Comparison of ENCODE assay signal across 8 mouse cellular contexts in the genomic region with DNA sequence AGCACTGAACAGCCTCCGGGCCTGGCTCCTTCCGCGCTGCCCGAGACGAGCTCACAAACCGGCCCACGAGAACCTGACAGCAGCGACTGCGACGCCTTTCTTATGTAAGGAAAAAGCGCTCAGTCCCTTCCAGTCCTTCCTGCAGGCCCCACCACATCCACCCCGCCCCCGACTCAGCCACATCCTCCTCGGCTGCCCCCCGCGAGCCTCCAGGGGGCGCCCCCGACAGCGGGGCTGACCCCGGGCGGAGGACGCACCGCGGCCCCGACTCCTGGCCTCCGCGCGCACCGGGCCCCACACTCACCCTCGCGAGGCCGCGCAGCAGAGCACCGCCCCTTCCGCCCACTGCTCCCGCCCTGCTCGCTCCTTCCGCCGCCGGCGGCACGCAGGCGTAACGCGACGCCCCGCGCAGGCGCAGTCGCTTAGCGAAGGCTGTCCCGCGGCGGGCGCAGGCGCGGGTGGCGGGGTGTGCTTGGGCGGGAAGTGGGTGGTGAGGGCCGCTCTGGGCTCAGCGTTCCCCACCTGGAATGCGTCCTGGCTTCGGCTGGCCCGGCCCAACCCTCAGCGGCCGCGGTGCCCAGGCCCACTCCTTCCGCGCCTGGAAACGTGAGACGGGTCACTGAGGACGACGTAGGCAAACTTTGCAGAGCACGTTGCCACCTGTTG. TPM values are rescaled to one million over a fixed set of nuclear protein-coding genes. Genes with fewer than 3 reads are reported as not detected.
DNase-seq lines count a peak whose midpoint lies in the region; ATAC-seq and TF ChIP-seq lines count a peak whose summit lies in the region.

A gene (minus strand): TSS at position 328 of the 666 bp plus-strand sequence.

- peak; percentile 76 for TF ChIP-seq CTCF in layer of hippocampus, adult 2 months (conservative IDR thresholded peaks at IDR 0.05)
- TF ChIP-seq CTCF in lung, embryonic 14.5 days (IDR thresholded peaks at IDR 0.05; ENCODE audit: low read depth): peak; percentile 58
- TF ChIP-seq CTCF in olfactory bulb, adult 2 months (IDR thresholded peaks at IDR 0.05; ENCODE audit: insufficient read depth, low read depth, low read length): peak; percentile 6; the same call in 1 of the 2 replicates
- peak; percentile 90; the same call in 1 of the 2 replicates for TF ChIP-seq CTCF in thymus, adult 2 months (IDR thresholded peaks at IDR 0.05; ENCODE audit: borderline replicate concordance, control insufficient read depth, extremely low read depth, insufficient read depth, low read length, poor library complexity)

- H3K9me3 ChIP-seq in forebrain, embryonic 15.5 days: no peaks in the 10 kb centered on the region
- H3K9me3 ChIP-seq in lung, embryonic 14.5 days (ENCODE audit: low read depth, low read length): no peaks in the 10 kb centered on the region

- peak within 1 kb of the TSS; percentile 97 for H3K27ac ChIP-seq in forebrain, embryonic 15.5 days (replicated peaks)
- peak within 1 kb of the TSS; percentile 98 for H3K27ac ChIP-seq in layer of hippocampus, adult 2 months
- H3K27ac ChIP-seq in lung, embryonic 14.5 days (ENCODE audit: low read depth): peak within 1 kb of the TSS; percentile 95
- H3K27ac ChIP-seq in olfactory bulb, adult 2 months (ENCODE audit: insufficient read depth, low read depth, low read length): peak within 1 kb of the TSS; percentile 89
- H3K27ac ChIP-seq in thymus, adult 2 months (ENCODE audit: control insufficient read depth, insufficient read depth, low read length): peak within 1 kb of the TSS; percentile 89

- H3K9ac ChIP-seq in forebrain, embryonic 15.5 days (replicated peaks): peak within 1 kb of the TSS; percentile 83
- peak within 1 kb of the TSS; percentile 85 for H3K9ac ChIP-seq in lung, embryonic 14.5 days

- H3K36me3 ChIP-seq in forebrain, embryonic 15.5 days: no peaks in the 10 kb centered on the region
- H3K36me3 ChIP-seq in lung, embryonic 14.5 days (ENCODE audit: insufficient read depth): no peaks in the 10 kb centered on the region
- no peaks in the 10 kb centered on the region for H3K36me3 ChIP-seq in thymus, adult 2 months (ENCODE audit: control insufficient read depth, insufficient read depth, low read length)

- WGBS in forebrain, embryonic 15.5 days: under 1% methylated on average over 74 of the region's 74 CpGs
- WGBS in lung, embryonic 14.5 days: under 1% methylated on average over 68 of the region's 74 CpGs
- under 1% methylated on average over 73 of the region's 74 CpGs for WGBS in olfactory bulb, adult 2 months
- WGBS in thymus, adult 2 months: under 1% methylated on average over 74 of the region's 74 CpGs

- H3K27me3 ChIP-seq in forebrain, embryonic 15.5 days: no peaks in the 10 kb centered on the region
- H3K27me3 ChIP-seq in lung, embryonic 14.5 days (ENCODE audit: insufficient read depth, low read length): no peaks in the 10 kb centered on the region
- no peaks in the 10 kb centered on the region for H3K27me3 ChIP-seq in thymus, adult 2 months (ENCODE audit: control insufficient read depth, insufficient read depth, low read length)

- peak; percentile 98 for DNase-seq in ES-CJ7 (ENCODE audit: low read depth, low spot score)
- peak; percentile 96 for DNase-seq in cerebellum, adult 11 months
- peak; percentile 97 to 99 for DNase-seq in heart, postnatal 36 days
- peak; percentile 94 to 97 for DNase-seq in layer of hippocampus, adult 2 months (ENCODE audit: low spot score in 2 of 2)
- peak; percentile 99 for DNase-seq in lung, embryonic 14.5 days
- peak; percentile 98 for DNase-seq in thymus, adult 2 months

- peak within 1 kb of the TSS; percentile 67 for H3K4me3 ChIP-seq in forebrain, embryonic 15.5 days
- H3K4me3 ChIP-seq in layer of hippocampus, adult 2 months: peak within 1 kb of the TSS; percentile 67
- peak within 1 kb of the TSS; percentile 53 for H3K4me3 ChIP-seq in lung, embryonic 14.5 days (ENCODE audit: low read depth, low read length)
- peak within 1 kb of the TSS; percentile 75 for H3K4me3 ChIP-seq in olfactory bulb, adult 2 months (ENCODE audit: insufficient read depth, low read depth, low read length)
- peak within 1 kb of the TSS; percentile 81 for H3K4me3 ChIP-seq in thymus, adult 2 months (ENCODE audit: control insufficient read depth, insufficient read depth, low read length)

- intact Hi-C loops in heart, postnatal 36 days (cut with DNase I): loop anchor here (2.0 to 10.0 kb wide), 8 partner anchors 87 to 1060 kb away; a partner anchor contains a TSS

- peak; percentile 97 for ATAC-seq in forebrain, embryonic 15.5 days (replicated peaks)
- ATAC-seq in lung, embryonic 14.5 days (ENCODE audit: insufficient read depth): peak; percentile 96

- peak; percentile 87 for TF ChIP-seq POLR2A in olfactory bulb, adult 2 months (IDR thresholded peaks at IDR 0.05; ENCODE audit: insufficient read depth, low read depth, low read length)
- peak; percentile 97 for TF ChIP-seq POLR2A in thymus, adult 2 months (IDR thresholded peaks at IDR 0.05; ENCODE audit: control insufficient read depth, extremely low read depth, insufficient read depth, low read length, poor library complexity)

- H3K4me1 ChIP-seq in forebrain, embryonic 15.5 days: peaks cover 39% of the 10 kb centered on the region
- H3K4me1 ChIP-seq in lung, embryonic 14.5 days (ENCODE audit: insufficient read depth): peaks cover 12% of the 10 kb centered on the region; the same call in 1 of the 2 replicates
- H3K4me1 ChIP-seq in olfactory bulb, adult 2 months (ENCODE audit: control insufficient read depth, insufficient read depth, low read length): peaks cover 4% of the 10 kb centered on the region
- H3K4me1 ChIP-seq in thymus, adult 2 months (replicated peaks; ENCODE audit: control insufficient read depth, insufficient read depth, low read length): peaks cover 8% of the 10 kb centered on the region; the same call in 1 of the 2 replicates

- H3K4me2 ChIP-seq in forebrain, embryonic 15.5 days (replicated peaks): peak within 1 kb of the TSS; percentile 70
- H3K4me2 ChIP-seq in lung, embryonic 14.5 days: peak within 1 kb of the TSS; percentile 94

RNA-seq across cellular contexts. Expression of the gene that starts here (rescaled TPM):
- polyA plus RNA-seq in forebrain, embryonic 15.5 days (2015; fragmentation: Nextera tagmentation; extraction: Ambion mirVana): 25.6 and 26.2 TPM in 2 replicates
- 10 to 100 TPM; 36.1 to 42.9 TPM for total RNA-seq in heart, postnatal 36 days (2021)
- total RNA-seq in layer of hippocampus, adult 2 months (2021): 10 to 100 TPM; 26.0 to 28.5 TPM
- polyA plus RNA-seq in lung, embryonic 14.5 days (2014; fragmentation: Nextera tagmentation; extraction: Ambion mirVana): 9.5 and 9.9 TPM in 2 replicates
- polyA plus RNA-seq in olfactory bulb, adult 2 months (2012; ENCODE audit: insufficient read depth, insufficient read length, low replicate concordance, missing spikeins): not detected in 2 replicates
- polyA plus RNA-seq in thymus, adult 2 months (2012; rRNA removed): 2.5 and 3.9 TPM in 2 replicates

Comparison
In these comparisons a context has a peak if more than half of its experiments do, and no peak if none do; other contexts are left out.
1. Peak in every context shown above with its lines: DNase-seq, ATAC-seq, H3K4me3 ChIP-seq and H3K27ac ChIP-seq.
2. CTCF ChIP-seq: peak in every context shown above with its lines; median percentile 90 in thymus, adult 2 months; 76 in layer of hippocampus, adult 2 months; 58 in lung, embryonic 14.5 days; 6 in olfactory bulb, adult 2 months.